Mouse (Mus musculus) skeletal muscle tissue, postnatal 0 days (tissue): ENCODE data around the gene Slit1. TPM values are rescaled to one million over a fixed set of nuclear protein-coding genes. Genes with fewer than 3 reads are reported as not detected.

Source experiments
- microRNA-seq, 2 experiments: library from miRNA; unstranded; fragments of <30 nt; microRNA quantifications; one replicate each; pipeline ENCODE4; 2016
- polyA plus RNA-seq: library from polyadenylated mRNA; unstranded; fragments of >200 nt; fragmentation: Nextera tagmentation; extraction: Ambion mirVana; gene quantifications from 2 replicates; pipeline ENCODE4 v1.2.1, GENCODE M21; 2015

Slit1 gene
- polyA plus RNA-seq: 2.8 and 2.9 TPM in 2 replicates

GRCm38 (mm10) chr19:41743396-41743795 is at the start of gene Slit1:
Gene Slit1, minus strand, starts transcription at chr19:41743665.

GRCm38 (mm10) chr19:41581706-41582420 is 161.6 kb downstream of the Slit1 start, which contains the start of gene Gm340:
Gene Gm340, plus strand, starts transcription at chr19:41582370.

Small RNAs within 50 kb of the gene (microRNA-seq; reads per million reads assigned to microRNA genes)
- gene Mir8091: 0 to 0.10 reads per million in 2 experiments

Other genes starting within 250 kb of the Slit1 start
- gene Gm340, start 161.3 kb downstream of the Slit1 start, polyA plus RNA-seq: 0.73 and 0.91 TPM in 2 replicates
- gene Arhgap19, start 58.4 kb upstream of the Slit1 start, polyA plus RNA-seq: 5.2 and 5.6 TPM in 2 replicates
- 7.7 and 9.2 TPM in 2 replicates for gene Frat1, start 86.3 kb upstream of the Slit1 start, polyA plus RNA-seq
- gene Frat2, start 104.5 kb upstream of the Slit1 start, polyA plus RNA-seq: 6.3 and 6.4 TPM in 2 replicates
- 15.1 and 19.2 TPM in 2 replicates for gene Rrp12, start 152.5 kb upstream of the Slit1 start, polyA plus RNA-seq
- gene Pgam1, start 168.3 kb upstream of the Slit1 start, polyA plus RNA-seq: 87.7 and 128 TPM in 2 replicates
- 39.4 and 40.6 TPM in 2 replicates for gene Exosc1, start 189.8 kb upstream of the Slit1 start, polyA plus RNA-seq
- gene Zdhhc16, start 189.8 kb upstream of the Slit1 start, polyA plus RNA-seq: 50.6 and 51.0 TPM in 2 replicates
- gene Mms19, start 237.5 kb upstream of the Slit1 start, polyA plus RNA-seq: 11.5 and 14.6 TPM in 2 replicates
- gene Ubtd1, start 238.1 kb upstream of the Slit1 start, polyA plus RNA-seq: 32.9 and 35.0 TPM in 2 replicates